In the genomic region with DNA sequence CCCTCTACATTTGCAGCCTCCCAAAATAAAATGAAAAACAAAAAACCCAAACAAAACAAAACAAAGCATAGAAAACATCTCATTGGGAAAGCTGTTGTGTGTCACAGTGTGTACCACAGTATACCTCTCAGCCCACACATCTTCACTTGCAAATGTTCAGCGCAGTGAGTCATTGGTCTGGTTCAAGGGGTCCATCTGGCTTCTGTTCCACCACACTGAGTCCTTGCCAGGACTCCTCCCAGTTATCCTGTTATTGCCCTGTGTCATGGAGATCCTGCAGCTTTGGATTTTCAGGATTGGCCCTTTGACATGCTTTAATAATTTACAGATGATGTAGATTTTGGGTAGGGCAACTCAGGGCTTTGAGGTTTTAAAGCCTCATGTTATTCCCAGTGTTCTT, we compare ENCODE assay signal across 21 mouse cellular contexts.
A peak's percentile ranks its signal among the peaks of the same experiment; 100 is the strongest.
DNase-seq lines count a peak whose midpoint lies in the region; ATAC-seq and TF ChIP-seq lines count a peak whose summit lies in the region.
"Had no signal": no experiment of that assay in that cellular context is flagged by ENCODE, and none has a peak within 500 bp of the region (broad histone marks: within the 10 kb centered on the region; RNA-seq: fewer than 3 reads in every experiment).

No protein-coding gene starts in this region.

- ATAC-seq in hindbrain, postnatal 0 days: no peak
- ATAC-seq in liver, postnatal 0 days: no peak
- ATAC-seq: CD4-positive, CD25-positive, alpha-beta regulatory T cell, adult 4 months; forebrain, embryonic 15.5 days had no signal

- TF ChIP-seq EP300 in liver, postnatal 0 days (IDR thresholded peaks at IDR 0.05; ENCODE audit: low read depth): no peak

- no peak for TF ChIP-seq CTCF in left cerebral cortex, adult 2 months (IDR thresholded peaks at IDR 0.05)
- no peak for TF ChIP-seq CTCF in hindbrain, postnatal 0 days (IDR thresholded peaks at IDR 0.05; ENCODE audit: low read depth)
- no peak for TF ChIP-seq CTCF in liver, postnatal 0 days (IDR thresholded peaks at IDR 0.05; ENCODE audit: low read depth)

- no peak overlapping the region for H3K9ac ChIP-seq in hindbrain, postnatal 0 days (replicated peaks; ENCODE audit: low read length)
- H3K9ac ChIP-seq in liver, postnatal 0 days (replicated peaks): no peak overlapping the region
- H3K9ac ChIP-seq: embryonic facial prominence, embryonic 12.5 days; forebrain, embryonic 15.5 days; heart, embryonic 15.5 days; hindbrain, embryonic 14.5 days had no signal

- intact Hi-C loops in left cerebral cortex, postnatal 4 days (cut with DNase I): no loop called here
- intact Hi-C loops in left cerebral cortex, adult 2 months (cut with DNase I): no loop called here

- H3K4me3 ChIP-seq in left cerebral cortex, adult 2 months: no peak overlapping the region
- H3K4me3 ChIP-seq in hindbrain, postnatal 0 days (ENCODE audit: low read length): no peak overlapping the region
- H3K4me3 ChIP-seq in liver, postnatal 0 days (ENCODE audit: low read depth, low read length): no peak overlapping the region
- H3K4me3 ChIP-seq: embryonic facial prominence, embryonic 12.5 days; forebrain, embryonic 15.5 days; heart, embryonic 15.5 days had no signal

- no peaks in the 10 kb centered on the region for H3K9me3 ChIP-seq in hindbrain, postnatal 0 days (ENCODE audit: low read length)
- no peaks in the 10 kb centered on the region for H3K9me3 ChIP-seq in liver, postnatal 0 days (ENCODE audit: low read length)
- H3K9me3 ChIP-seq: embryonic facial prominence, embryonic 12.5 days; forebrain, embryonic 15.5 days; heart, embryonic 15.5 days had no signal

- H3K27ac ChIP-seq in left cerebral cortex, adult 2 months: no peak overlapping the region
- H3K27ac ChIP-seq in hindbrain, postnatal 0 days: no peak overlapping the region
- H3K27ac ChIP-seq in liver, postnatal 0 days (ENCODE audit: low read depth): no peak overlapping the region
- H3K27ac ChIP-seq: embryonic facial prominence, embryonic 12.5 days; forebrain, embryonic 15.5 days; heart, embryonic 15.5 days; hindbrain, embryonic 14.5 days had no signal

- H3K4me1 ChIP-seq in hindbrain, postnatal 0 days (ENCODE audit: insufficient read depth, low read length): no peaks in the 10 kb centered on the region
- H3K4me1 ChIP-seq in liver, postnatal 0 days (ENCODE audit: insufficient read depth): no peaks in the 10 kb centered on the region
- H3K4me1 ChIP-seq: embryonic facial prominence, embryonic 12.5 days; forebrain, embryonic 15.5 days; heart, embryonic 15.5 days had no signal

- whole genome bisulfite sequencing in hindbrain, postnatal 0 days: 87% methylated on average over 1 of the region's 1 CpGs
- 76% methylated on average over 1 of the region's 1 CpGs for WGBS in liver, postnatal 0 days (ENCODE audit: insufficient replicate concordance)

- peak; percentile 17 for DNase-seq in left cerebral cortex, postnatal 4 days
- no peak for DNase-seq in left cerebral cortex, adult 2 months (ENCODE audit: extremely low spot score in 1 of 2, low spot score in 2 of 2)
- DNase-seq in 3T3-L1 (ENCODE audit: low read depth, low spot score): peak; percentile 65
- DNase-seq in NIH3T3 (ENCODE audit: low read depth): peak; percentile 55
- DNase-seq in lung, postnatal 10 days: peak; percentile 48
- DNase-seq in adrenal gland, postnatal 10 days: no peak
- DNase-seq in hindbrain, postnatal 0 days (ENCODE audit: low spot score): no peak
- DNase-seq in liver, postnatal 0 days: no peak
- DNase-seq: adrenal gland, postnatal 14 days; B cell, adult 2 months; cerebellum, adult 18-20 months; gastrocnemius, postnatal 36 days; heart, adult 18-20 months; heart, postnatal 14 days had no signal

- no peak overlapping the region for H3K4me2 ChIP-seq in hindbrain, postnatal 0 days (ENCODE audit: low read depth, low read length)
- no peak overlapping the region for H3K4me2 ChIP-seq in liver, postnatal 0 days (ENCODE audit: low read depth, low read length)
- H3K4me2 ChIP-seq: embryonic facial prominence, embryonic 12.5 days; forebrain, embryonic 15.5 days; heart, embryonic 11.5 days; heart, embryonic 15.5 days; hindbrain, embryonic 14.5 days had no signal

- no peaks in the 10 kb centered on the region for H3K27me3 ChIP-seq in hindbrain, postnatal 0 days (ENCODE audit: insufficient read depth, low read length)
- H3K27me3 ChIP-seq in liver, postnatal 0 days (ENCODE audit: insufficient read depth, low read length): no peaks in the 10 kb centered on the region
- H3K27me3 ChIP-seq: embryonic facial prominence, embryonic 12.5 days; heart, embryonic 15.5 days had no signal

- H3K36me3 ChIP-seq in hindbrain, postnatal 0 days (ENCODE audit: insufficient read depth, low read length): no peaks in the 10 kb centered on the region
- no peaks in the 10 kb centered on the region for H3K36me3 ChIP-seq in liver, postnatal 0 days (replicated peaks; ENCODE audit: insufficient read depth, low read length)
- H3K36me3 ChIP-seq: embryonic facial prominence, embryonic 12.5 days; forebrain, embryonic 15.5 days; G1E; heart, embryonic 15.5 days had no signal

Comparison
In these comparisons a context has a peak if more than half of its experiments do, and no peak if none do; other contexts are left out.
1. DNase-seq: peak in left cerebral cortex, postnatal 4 days (single experiment), 3T3-L1 (single experiment), NIH3T3 (single experiment) and lung, postnatal 10 days (single experiment); none in left cerebral cortex, adult 2 months (0 of 2), adrenal gland, postnatal 10 days (single experiment), hindbrain, postnatal 0 days (single experiment) and liver, postnatal 0 days (single experiment).